Mouse (Mus musculus): ENCODE results near the gene Prrx1. TPM values are rescaled to one million over a fixed set of nuclear protein-coding genes. Genes with fewer than 3 reads are reported as not detected.

Prrx1 gene
- total RNA-seq, 2 experiments from 2014 or later, result 33.6 to 34.3 TPM

DNA sequence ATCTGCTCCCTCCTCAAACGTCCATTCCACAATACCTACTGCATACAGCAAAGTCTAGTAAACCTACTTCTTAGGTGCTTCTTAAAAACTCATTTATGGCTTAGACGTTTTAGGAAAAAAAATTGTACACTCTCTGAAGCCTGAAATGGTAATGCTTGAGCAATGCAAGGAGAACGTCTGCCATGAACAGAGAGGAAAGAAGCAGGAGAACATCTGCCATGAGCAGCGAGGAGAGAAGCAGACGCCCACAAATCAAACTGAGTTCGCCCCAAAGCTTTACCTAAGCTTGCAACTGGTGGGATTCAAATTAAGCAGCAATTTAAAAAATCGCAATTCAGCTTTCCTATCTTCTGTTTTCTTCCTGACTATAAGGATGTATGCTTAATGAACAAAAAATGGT, 36.4 kb downstream of the Prrx1 start:
- no peak for DNase-seq
- intact Hi-C loops (cut with DNase I), result no loop called here

GRCm38 (mm10) chr1:163274919-163275318, 38.6 kb downstream of the Prrx1 start:
- intact Hi-C loops (cut with DNase I), result loop anchor here (5.0 kb wide), 1 partner anchor 37 kb away; the partner anchor contains the start of gene Prrx1
- DNase-seq, result no peak

DNA sequence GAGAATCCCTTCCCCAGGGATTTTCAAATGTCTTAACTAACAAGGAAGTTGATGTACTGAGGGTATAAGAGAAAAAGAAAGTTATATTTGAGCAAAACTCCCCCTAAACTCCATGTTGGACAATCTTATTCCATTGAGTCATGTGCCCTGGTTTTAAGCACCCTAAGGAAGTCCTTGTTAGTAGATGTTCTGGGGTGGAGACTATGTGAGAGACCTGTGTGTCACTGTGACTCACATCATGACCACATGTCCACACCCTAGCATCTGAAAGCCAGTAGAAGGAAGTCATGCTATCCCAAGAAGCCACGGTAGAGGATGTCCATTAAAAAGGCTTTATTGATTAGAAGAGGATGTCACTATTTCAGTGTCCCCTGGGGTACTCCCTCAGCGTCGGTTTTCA, 40.4 kb downstream of the Prrx1 start:
- intact Hi-C loops (cut with DNase I), result loop anchor here (5.0 kb wide), 1 partner anchor 39 kb away; the partner anchor contains the start of gene Prrx1
- DNase-seq, result no peak

GRCm38 (mm10) chr1:163266853-163267538, 46.5 kb downstream of the Prrx1 start:
- intact Hi-C loops (cut with DNase I), result no loop called here
- DNase-seq, result no peak

GRCm38 (mm10) chr1:163257298-163257697, 56.2 kb downstream of the Prrx1 start:
- intact Hi-C loops (cut with DNase I), result no loop called here

GRCm38 (mm10) chr1:163255884-163256283, 57.6 kb downstream of the Prrx1 start:
- no peak for DNase-seq
- intact Hi-C loops (cut with DNase I), result no loop called here

More at GRCm38 (mm10) chr1:163257298-163257697, 56.2 kb downstream of the Prrx1 start:
- no peak for DNase-seq

- intact Hi-C loops (cut with DNase I), result loop anchor here (5.0 kb wide), 1 partner anchor 60 kb away; the partner anchor contains the start of gene Prrx1
These were observed 60.7 kb downstream of the Prrx1 start for GRCm38 (mm10) chr1:163252796-163253195.

DNA sequence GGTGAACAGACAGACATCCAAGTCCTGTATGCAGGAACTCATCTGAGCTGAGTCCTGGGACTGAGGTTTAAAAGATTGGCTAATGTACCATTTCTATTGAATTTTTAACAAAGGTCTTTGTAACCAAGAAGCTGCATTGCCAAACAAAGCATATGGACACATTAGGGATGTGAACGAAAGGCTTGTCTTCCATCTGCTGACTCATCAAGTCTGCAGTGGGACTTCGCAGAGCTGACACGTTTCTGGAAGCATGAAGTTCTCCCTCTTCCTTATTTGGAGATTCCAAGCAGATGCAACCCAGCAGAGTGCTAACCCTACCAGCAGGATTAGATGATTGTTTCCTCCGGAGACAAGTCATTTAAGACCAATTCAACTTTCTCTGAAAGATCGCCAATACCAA, 61.2 kb downstream of the Prrx1 start:
- intact Hi-C loops (cut with DNase I), result loop anchor here (5.0 kb wide), 1 partner anchor 60 kb away; the partner anchor contains the start of gene Prrx1
- DNase-seq, result no peak

More at GRCm38 (mm10) chr1:163252796-163253195, 60.7 kb downstream of the Prrx1 start:
- no peak for DNase-seq

DNA sequence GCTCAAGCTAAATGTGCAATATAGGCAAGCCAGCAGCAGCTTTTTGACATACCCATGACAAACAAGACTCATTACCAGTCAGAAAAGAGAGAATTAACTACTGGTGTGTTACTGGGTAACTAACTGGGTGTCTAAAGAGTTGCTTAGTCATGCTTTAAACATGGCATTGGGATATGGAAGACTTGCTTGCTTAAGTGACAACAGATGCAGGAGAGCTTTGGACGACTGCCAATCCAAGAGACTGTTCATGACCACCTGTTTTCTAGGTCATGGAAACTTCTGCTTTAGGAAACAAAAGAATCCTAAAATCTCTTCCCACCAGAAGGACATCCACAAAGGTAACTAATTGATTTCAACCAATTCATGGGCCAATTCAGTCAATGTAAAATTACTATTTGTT, 61.7 kb downstream of the Prrx1 start:
- intact Hi-C loops (cut with DNase I), result loop anchor here (5.0 kb wide), 1 partner anchor 61 kb away; the partner anchor contains the start of gene Prrx1
- DNase-seq, result no peak

DNA sequence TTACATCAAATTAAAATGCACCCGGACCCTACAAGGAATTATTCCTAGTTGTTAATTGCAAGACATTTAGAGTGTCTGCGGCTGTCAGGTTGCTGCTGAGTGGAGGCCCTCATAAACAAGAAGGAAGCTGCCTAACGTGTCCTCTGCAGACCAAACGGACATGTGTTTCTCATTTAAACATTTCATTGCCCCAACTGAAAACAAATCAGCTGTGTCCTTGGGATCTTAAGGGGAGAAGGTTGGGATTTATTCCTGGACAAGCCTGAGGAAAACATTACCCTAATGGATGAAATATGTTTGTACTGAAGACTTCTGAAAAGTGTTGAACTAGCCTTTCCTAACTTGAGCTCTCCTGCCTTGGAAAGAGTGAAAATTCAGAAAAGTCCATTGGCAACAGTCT, 74.6 kb downstream of the Prrx1 start:
- intact Hi-C loops (cut with DNase I), result loop anchor here (5.0 kb wide), 1 partner anchor 73 kb away; the partner anchor contains the start of gene Prrx1
- DNase-seq, result no peak

DNA sequence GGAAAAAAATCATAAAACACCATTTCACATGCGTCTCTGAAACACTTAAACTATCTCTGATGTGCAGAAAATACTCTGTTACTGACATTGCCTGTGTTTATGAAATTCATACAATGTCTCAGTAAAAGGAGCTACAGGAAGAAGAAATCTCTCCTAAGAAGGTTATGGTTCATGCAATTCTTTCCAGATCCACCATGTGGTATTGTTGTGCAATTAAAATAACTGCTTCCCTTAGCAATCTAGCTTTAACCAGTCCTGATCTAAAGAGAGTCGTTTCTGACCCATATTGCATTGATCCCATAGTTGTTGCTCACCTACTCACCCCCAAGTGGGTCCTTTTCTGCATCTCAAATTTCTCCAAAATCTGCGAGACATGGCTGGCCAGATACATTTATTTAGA, 82.3 kb downstream of the Prrx1 start:
- intact Hi-C loops (cut with DNase I), result no loop called here
- no peak for DNase-seq

GRCm38 (mm10) chr1:163226271-163226670, 87.2 kb downstream of the Prrx1 start:
- intact Hi-C loops (cut with DNase I), result no loop called here
- DNase-seq, result no peak

DNA sequence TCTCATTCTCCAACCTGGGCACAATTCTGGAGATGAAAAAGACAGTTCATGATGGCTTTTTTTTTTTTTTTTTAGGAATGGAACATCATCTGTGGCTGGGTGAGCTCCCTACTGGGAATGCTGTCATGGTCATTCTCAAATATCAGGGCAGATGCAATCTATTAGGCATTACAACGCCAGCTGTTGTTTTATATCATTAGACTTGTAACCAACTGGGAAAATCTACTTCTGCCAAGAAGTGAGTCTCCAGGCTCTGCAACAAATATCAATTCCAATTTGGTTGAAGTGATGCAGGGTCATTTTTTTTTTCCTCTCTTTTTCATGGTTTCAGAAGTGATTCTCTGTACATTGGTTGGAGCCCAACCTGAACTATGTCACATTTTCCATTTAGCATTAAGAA, 91.7 kb downstream of the Prrx1 start:
- DNase-seq, result no peak

GRCm38 (mm10) chr1:163208919-163209867, 104.3 kb downstream of the Prrx1 start:
- DNase-seq, result no peak
- intact Hi-C loops (cut with DNase I), result no loop called here

More for the DNA sequence above, 91.7 kb downstream of the Prrx1 start:
- intact Hi-C loops (cut with DNase I), result no loop called here

DNA sequence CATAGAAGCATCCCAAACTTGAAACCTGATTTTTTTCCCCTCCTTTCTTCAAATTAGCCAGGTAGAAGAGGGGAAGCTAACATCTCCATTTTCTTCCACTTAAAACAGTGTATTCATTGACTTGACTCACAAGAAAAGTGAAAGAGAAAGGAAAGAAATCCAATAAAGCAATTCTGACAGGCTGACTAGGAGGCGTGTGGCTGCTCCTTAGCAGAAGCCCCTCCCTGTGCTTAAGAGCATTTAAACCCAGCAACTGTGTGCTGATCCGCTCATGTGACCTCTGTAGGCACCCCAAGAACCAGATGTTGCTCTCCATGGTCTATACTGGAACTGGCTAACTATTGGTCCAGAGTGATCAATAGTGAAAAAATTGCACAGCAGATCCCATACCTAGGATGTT, 114.7 kb downstream of the Prrx1 start:
- intact Hi-C loops (cut with DNase I), result no loop called here
- DNase-seq, result no peak

- intact Hi-C loops (cut with DNase I), result no loop called here
- no peak for DNase-seq
These were observed 115.5 kb downstream of the Prrx1 start for GRCm38 (mm10) chr1:163198059-163198458.

Other genes with a start within 250 kb of the Prrx1 start
- not detected for gene Mroh9, start 228.0 kb downstream of the Prrx1 start, total RNA-seq (2021)
- 1 to 10 TPM; 2.9 to 3.0 TPM for gene Gorab, start 90.0 kb upstream of the Prrx1 start, total RNA-seq (2021)

All from heart, postnatal 36 days (tissue).